Mouse (Mus musculus): ENCODE measurements at regions not wholly inside any gene's neighbourhood (a gene's known extent, or its start where the extent isn't known, plus 50 kb on each side); places are given as distances from the start of the nearest gene placed in this dataset.

DNA sequence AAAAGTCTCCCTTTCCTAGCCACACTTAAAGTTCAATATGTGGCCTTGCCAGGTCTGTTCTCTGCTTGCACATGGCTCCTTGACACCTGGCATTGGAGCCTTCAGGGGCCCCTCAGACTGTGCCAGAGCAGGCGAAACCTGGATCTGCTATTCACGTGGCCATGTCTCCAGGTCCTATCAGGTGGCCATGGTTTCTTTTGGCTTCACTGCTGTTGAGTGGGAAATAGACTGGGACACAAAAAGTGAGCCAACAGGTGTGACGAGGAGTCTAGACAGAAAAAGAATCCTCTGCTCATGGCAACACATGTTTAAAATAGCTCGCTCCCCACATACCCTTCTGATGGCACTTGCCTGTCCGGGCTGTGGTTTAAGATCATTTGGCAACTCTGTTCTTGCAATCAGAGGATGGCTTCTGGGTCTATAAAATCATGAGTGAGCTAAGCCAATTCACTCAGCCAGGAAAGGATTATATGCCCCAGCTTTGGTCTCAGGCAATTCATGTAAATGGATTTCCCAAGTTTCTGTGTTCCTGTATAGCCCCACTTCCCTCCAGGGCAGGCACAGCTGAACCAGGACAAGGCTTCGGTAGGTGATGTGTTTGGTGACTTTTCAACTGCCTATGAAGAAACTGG is 309.0 kb upstream of the Slc30a5 start:
- DNase-seq (ENCODE audit: low read depth, low spot score), result no peak

DNA sequence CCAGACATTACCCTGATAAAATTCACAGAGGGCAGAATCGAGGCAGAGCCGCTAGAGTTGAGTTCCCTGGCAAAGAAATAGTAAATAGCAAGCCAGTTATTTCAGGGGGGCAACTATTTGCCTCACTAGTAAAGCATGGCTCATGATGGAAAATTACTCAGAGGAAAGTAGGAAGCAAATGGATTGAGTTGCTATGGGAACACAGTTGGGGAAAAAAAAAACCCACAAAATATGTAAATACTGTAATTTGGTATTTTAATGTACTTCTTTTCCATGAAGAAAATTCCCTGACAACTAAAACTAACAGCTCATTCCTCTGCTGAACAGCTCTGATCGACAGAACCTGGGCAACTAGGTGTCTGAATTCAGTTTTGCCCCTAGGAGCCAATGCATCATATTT is 296.2 kb upstream of the Slc30a5 start:
- no peak for DNase-seq (ENCODE audit: low read depth, low spot score)

DNA sequence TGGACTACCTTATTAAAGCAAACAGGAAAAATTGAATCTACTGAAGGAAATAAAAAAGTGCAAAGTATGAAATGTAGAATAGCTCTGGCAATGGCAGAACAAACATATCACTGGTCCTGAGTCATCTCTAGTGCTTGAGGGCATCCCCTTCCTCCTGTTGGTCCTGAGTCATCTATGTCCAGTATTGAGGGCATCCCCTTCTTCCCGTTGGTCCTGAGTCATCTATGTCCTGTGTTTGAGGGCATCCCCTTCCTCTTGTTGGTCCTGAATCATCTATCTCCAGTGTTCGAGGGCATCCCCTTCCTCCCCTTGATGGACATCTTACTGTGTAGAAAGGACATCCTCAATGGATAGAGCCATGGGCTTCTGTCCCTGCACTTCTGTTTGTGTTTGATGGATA is 294.6 kb upstream of the Slc30a5 start:
- DNase-seq (ENCODE audit: low read depth, low spot score), result no peak

DNA sequence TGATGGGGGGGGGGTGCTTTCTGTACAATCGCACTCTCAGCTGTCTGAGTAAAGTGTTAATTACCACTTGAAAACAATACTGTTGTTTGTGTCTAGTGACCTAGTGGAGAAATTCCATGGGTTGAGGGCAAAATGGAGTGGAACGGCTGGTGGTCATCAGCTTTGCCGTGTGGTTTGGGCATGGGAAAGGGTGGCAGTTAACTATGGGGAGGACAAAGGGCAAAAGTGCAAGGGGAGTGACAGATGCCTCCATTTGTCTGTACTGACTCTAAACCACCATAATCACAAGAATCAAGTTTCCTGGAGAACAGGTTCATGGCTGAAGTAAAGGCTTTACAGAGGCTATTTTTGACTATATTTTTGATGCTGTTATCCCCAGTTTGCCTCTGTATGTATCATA is 294.0 kb upstream of the Slc30a5 start:
- DNase-seq (ENCODE audit: low read depth, low spot score), result no peak

DNA sequence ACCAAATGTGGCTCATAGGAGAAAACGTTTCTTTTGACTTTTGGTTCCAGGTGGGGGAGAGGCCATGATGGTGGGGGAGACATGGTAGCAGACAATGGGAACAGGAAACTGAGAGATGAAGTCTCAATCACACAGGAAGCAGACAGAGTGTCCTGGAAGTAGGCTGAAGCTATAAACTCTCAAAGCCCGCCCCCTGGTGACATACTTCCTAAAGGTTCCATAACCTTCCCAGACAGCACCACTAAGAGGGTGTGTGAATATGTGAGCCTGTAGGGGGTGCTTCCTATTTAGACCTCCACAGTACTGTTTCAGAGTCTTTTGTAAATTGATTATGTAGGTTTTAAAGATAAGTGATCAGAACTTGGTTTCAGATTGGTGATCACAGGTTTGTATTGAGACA is 284.1 kb upstream of the Slc30a5 start:
- no peak for DNase-seq (ENCODE audit: low read depth, low spot score)

DNA sequence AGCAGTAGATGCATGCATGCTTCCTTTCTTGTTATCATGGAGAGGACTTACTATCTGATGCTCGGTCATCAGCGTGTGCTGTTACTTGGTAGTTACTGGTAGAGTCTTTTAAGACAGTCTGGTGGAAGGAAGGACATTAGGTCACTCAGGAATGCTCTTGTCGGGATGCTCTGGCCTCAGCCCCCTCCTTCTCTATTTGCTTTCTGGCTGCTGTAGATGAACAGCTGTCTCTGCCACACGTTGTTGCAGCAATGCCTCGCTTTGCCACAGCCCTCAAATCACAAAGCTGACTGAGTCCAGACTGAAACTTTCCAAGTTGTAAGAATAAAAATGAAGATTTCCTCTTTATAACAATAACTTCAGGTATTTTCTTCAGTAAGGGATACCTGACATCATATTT is 282.1 kb upstream of the Slc30a5 start:
- no peak for DNase-seq (ENCODE audit: low read depth, low spot score)

DNA sequence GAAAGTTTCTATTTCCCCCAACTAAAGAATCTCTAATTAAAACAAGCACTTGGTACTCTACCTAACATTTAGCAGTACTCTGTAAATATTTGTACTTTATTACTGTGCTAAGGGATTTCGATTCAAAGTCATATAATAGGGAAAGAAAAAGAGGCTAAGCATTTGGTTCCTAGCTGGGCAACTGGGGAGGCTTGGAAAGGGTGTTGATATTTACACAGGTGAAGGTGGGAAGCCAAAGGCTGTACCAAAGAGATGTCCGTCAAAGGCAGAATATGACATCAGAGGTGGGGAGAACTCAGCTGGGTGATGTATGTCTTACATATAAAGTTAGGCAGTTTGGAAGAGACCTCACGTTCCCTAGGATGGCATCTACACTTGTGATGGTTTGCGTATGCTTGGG is 278.9 kb upstream of the Slc30a5 start:
- DNase-seq (ENCODE audit: low read depth, low spot score), result no peak

DNA sequence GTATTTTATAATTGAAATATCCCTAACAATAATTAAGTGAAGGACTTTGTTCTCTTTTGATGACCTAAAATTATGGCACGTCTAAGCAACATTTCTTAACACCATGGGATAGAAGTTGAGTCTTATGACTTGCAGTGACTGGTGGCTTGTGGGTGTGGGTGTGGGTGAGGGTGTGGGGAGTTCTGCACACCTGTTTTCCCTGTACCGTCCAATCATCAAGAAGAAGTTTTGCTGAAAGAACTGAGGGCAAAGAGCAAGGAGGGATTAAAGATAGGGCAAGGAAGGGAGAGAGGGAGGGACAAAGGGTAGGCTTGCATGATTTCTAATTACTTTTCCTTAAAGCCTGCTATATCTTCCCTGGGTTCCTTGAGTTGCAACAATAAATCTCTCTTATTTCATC is 278.5 kb upstream of the Slc30a5 start:
- DNase-seq (ENCODE audit: low read depth, low spot score), result no peak

DNA sequence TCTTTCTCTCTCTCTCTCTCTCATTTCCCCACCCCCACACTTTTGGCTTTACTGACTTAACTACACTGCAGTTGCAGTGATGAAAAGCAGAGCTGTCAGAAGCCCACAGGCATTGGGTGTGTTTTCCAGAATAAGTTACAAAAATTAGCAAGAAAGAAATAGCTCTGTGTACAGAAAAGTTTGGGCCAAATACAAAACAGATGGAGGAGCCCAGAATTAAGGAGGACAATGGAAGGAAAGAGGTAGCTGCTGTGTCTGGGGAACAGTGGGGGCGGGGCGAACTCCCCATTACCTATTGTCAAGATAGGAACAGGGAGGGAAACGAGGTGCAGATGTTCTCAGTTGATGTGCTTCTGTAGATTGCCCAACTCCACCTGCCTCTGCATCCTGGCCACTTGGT is 267.4 kb upstream of the Slc30a5 start:
- no peak for DNase-seq (ENCODE audit: low read depth, low spot score)

DNA sequence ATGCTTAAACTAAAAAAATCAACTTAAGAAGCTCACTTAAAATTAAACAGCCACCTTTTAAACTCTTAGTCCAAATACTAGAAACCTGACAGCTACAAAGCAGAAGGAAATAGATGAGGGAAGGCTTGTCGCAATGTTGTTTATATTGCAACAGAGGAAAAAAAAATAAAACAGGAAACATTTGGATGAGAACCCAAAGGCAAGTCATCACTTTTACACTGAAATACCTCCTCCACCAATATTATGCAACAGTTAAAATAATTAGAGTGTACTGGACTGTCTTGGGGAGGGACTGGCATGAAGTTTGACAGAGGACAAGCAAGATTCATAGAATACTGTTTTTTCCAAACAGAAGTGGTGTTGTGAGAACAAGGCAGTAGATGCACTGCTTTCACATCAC is 263.6 kb upstream of the Slc30a5 start:
- DNase-seq (ENCODE audit: low read depth, low spot score), result no peak

DNA sequence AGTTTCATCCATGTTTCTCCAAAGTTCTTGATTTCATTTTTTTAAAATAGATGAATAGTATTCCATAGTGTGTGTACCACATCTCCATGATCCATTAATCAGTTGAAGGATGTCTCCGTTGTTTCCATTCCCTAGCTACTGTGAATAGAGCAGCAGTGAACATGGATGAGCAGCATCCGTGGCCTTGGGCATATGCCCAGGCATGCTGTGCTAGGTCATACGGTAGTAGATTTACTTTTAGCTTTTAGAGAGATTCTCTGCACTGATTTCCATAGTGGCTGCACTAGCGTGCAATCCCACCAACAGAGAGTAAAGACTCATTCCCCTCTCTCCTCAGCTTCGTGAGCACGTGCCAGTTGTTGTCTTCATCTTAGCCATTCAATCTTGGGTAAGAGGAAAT is 263.0 kb upstream of the Slc30a5 start:
- DNase-seq (ENCODE audit: low read depth, low spot score), result no peak

DNA sequence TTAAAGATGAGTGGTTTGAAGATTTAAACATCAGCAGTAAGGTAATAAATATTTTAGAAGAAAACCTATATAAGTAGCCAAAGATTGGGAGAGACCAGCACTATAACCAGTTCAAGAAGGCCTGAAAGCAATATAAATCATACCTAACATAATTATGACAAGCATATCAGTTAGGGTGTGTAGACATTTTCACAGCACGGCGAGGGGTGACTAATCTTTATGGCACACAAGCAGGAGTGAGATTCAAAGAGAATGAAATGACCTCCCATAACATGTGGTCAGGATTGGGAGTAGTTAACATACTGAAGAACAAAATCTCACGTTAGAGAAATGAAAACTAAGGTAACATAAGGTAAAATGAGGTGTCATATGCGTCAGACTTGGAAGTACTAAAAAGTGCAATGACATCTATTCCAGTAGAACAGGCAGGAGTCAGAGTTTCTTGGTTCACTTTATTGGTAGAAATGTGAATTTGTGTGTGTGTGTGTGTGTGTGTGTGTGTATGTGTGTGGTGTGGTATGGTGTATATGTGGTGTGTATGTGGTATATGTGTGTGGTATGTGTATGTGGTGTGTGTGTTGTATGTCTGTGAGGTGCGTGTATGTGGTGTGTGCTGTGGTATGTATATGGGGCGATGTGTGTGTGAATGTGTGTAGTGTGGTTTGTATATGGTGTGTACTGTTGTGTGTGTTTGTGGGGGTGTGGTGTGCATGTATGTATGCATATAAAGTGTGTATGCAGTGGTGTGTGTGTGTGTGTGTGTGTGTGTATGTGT is 262.0 kb upstream of the Slc30a5 start:
- no peak for DNase-seq (ENCODE audit: low read depth, low spot score)

DNA sequence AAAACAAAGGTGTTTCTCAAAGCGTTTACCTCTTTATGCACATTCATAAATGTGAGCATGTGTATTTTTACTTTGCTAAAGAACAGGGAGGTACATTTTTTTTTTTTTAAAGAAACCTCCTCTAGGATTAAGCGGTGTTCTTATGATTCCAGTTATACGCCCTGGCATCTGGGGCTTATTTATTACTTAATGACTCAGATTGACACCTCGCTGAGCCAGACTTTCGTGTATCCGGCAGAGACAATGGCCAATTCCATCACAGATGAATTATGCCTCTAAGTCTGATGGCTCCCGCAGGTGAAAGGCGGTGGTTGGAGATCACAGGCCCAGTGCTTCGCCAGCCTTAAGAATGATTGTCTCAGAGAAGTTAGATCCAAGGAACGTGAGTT is 259.5 kb upstream of the Slc30a5 start:
- DNase-seq (ENCODE audit: low read depth, low spot score), result no peak

DNA sequence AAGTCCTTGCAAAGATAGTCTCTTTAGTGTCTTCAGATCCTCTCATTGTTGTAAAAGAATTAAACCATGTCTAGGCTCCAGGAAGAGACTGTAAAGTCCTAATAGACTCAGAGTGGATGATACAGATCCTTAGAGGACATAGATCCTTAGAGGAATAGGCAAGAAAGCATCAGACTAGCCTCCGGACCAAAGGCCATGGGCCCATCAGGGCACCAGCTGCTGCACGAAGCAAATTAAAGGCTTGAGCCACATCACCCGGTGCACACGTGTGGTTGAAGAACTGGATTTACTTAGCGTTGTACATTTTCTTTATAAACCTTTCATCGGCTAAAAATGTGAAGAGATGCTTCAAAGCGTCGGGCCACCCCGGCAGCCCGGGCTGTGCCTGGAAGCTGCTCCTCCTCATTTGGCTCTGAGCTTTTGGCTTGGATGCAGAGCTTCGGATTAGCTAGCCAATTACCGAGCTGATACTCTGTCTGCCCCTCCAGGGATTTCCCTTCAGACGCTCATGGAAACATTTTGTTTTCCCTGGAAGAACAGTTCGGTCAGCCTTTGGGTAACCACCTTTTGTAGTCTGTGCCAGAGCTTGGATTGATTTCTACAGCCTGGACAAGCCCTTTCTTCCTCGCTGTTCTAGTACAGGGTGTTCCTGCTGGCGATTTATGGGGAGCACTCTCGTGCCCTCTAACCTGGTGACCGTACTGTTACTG is 259.0 kb upstream of the Slc30a5 start:
- DNase-seq (ENCODE audit: low read depth, low spot score), result no peak

DNA sequence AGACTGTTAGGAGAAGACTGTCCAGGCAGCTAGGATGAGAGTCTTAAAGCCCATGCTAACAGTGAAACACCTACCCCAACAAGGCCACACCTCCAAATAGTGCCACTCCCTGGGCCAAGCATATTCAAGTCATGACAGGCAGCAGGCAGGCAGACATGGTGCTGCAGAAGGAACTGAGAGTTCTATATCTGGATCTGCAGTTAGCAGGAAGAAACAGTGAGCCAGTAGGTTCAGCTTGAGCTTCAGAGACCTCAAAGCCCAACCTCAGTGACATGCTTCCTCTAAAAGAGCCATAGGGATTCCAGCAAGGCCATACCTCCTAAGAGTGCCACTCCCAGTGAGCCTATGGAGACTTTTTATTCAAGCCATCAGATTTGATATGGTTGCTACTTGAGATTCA is 252.0 kb upstream of the Slc30a5 start:
- DNase-seq (ENCODE audit: low read depth, low spot score), result no peak

DNA sequence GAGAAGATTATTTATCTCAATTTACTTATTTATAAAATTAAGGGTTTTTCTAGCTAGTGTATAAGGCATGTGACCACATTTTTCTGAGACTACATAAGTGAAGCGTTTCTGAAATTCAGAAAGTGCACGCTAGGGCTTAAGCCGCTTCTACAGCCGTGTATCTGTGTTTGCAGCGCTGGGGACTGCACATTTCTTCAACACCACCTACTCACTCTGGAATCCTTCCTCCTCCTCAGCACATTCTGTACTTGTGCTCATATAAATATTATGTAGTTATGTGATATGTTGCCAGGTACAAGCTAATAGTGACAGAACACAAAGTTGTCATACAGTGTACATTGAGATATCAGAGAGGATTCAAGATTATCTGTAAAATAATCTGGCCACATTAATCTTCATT is 251.0 kb upstream of the Slc30a5 start:
- DNase-seq (ENCODE audit: low read depth, low spot score), result no peak

DNA sequence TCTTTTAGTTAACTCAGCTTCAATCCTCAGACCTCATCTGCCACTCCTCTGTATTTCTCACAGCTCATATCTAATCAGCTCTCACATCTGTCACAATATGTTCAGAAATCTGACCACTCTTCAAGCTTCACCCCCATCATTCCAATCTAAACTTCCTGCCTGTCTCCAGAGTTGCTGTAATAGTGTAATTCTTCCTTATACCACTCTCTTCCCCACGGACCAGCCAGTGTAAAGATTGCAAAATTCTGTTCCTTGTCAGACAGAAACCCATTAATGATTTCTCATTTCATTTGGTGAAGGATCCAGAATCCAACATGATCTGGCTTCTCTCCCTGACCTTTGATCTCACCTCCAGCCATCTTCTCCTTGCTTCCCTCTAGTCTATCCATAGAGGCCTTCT is 250.2 kb upstream of the Slc30a5 start:
- DNase-seq (ENCODE audit: low read depth, low spot score), result no peak

DNA sequence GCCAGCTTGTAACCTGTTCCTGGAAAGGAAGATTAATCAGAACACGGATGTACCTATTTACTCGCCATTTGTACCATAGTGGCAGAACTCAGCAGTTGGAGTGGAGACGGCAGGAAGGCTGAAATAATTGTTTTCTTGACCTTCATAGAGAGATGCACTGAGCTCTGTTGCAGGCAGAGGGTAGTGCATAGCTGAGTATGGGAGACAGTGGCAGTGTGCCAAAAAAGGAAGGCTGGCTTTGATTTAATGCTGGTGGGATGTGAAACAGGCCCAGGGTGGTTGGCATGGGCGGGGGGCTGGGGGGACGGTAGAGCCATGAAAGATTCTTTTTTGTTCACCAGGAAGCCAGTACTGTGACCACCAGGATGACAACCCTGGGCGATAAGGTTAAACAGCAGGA is 235.3 kb upstream of the Slc30a5 start:
- DNase-seq (ENCODE audit: low read depth, low spot score), result no peak

DNA sequence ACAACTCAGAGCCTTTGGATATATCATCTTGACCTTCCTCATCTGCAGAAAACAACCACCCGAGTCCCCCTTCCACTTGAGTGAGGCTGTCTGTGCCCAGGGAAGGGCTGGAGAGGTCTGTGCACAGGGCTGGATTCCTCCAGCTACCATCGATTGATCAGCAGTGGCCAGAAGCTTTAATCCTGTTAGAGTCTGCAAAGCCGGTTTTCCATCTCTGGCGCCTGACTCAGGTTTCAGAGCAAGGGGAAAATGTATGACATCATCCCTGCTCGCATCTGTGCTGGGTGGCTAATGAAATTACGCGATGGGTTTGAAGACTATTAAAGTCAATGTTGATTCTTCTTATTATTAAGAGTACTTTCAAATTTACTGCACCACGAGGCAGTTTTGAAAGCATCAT is 229.4 kb upstream of the Slc30a5 start:
- DNase-seq (ENCODE audit: low read depth, low spot score), result no peak

DNA sequence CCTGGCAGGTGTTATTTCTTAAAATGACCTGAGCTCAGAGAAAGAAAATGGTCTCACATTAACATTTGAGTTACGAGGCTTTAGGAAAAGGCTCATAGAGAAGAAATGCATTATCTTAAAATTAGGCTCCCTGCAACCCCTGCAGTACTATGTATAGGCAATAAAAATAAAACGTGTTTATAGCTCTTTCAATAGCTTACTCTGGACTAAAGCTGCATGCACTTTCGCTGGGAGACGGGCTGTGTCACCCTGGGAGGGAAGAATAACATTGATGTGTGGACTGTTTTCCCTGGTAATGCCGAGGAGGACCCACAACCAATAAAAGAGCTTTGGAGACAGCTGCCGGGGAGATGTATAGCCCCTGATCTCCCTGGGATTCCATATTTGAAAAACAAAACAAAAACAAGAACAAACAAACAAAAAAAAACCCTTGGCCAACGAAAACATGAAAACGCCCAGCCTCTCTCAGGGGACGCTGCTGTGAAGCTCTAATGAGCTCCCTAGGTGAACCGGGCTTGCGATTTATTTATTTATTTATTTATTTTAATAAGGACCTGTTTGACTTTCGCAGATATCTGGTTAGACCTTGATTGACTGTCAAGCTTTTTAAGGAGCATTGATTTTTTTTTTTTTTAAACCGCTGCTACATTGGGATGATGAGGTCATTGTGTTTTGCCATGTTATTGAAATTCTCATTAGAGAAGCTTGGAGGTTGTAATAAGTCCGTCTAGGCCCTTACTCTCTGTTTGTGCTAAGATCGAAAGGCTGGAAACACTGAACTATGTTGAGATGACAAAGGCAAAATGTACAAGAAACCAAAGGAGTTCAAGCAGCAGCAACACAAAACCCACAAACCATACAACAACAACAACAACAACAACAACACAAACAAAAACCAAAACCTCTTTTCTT is 228.3 kb upstream of the Slc30a5 start:
- no peak for DNase-seq (ENCODE audit: low read depth, low spot score)

DNA sequence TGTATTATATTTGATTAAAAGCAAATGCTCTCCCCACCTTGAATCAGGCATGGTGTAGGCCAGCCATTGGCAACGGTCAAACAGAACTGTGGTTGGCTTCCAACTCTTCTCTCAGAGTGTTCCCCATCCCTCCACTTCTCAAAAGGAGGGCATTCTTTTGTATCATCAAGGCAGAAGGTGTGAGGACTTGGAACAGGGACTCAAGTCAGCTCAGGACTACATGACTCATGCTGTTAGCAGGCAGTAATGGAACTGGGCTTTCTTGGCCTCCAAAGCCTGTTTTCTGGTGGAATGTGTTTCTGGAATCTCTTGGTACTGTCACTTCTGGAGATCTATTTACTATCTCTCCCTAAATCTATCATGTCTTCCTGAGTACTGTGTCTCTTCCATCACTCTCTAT is 216.3 kb upstream of the Slc30a5 start:
- no peak for DNase-seq (ENCODE audit: low read depth, low spot score)

DNA sequence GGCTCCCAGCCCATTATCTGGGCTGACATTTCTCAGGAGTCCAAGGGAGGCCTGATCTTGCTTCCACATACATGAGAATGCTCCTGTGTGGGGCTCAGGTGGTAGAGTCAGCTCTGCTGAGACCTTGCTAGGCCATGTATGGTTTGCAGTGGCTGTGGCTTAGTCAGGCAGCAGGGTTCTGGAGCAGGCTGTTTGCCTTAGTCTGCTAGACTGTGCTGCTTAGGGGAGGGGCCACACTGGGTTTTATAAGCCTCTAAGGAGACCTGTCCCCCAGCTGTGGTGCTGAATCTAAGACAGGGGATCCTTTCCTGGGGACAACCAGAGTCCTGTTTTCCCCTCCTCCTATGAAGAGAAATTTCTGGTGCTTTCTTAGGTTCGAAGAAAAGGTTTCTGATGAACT is 199.4 kb upstream of the Slc30a5 start:
- DNase-seq (ENCODE audit: low read depth, low spot score), result no peak

All from WW6 (cell line).